Mouse (Mus musculus) bone marrow, adult 2 months (tissue): ENCODE measurements around the gene Cryba4. TPM values are rescaled to one million over a fixed set of nuclear protein-coding genes. Genes with fewer than 3 reads are reported as not detected.
A peak's percentile ranks its signal among the peaks of the same experiment; 100 is the strongest.

Experiments
- H3K27ac ChIP-seq: fragments of 200-500 bp; 2 replicates; pipeline ENCODE4 v1.5.1; 2012; ENCODE audit warnings: low read depth, mild to moderate bottlenecking, control low read depth, inconsistent platforms, low read length; ENCODE audit not compliant: control insufficient read depth, poor library complexity, insufficient read depth
- H3K4me1 ChIP-seq: fragments of 200-500 bp; 2 replicates; pipeline ENCODE4 v1.6.1; 2011; ENCODE audit warnings: low read length; ENCODE audit not compliant: control insufficient read depth, insufficient read depth
- H3K4me3 ChIP-seq: fragments of 200-500 bp; replicated peaks from 2 replicates; pipeline ENCODE3; 2011; ENCODE audit warnings: mild to moderate bottlenecking, low read depth, low read length, control low read depth; ENCODE audit not compliant: control insufficient read depth
- CTCF ChIP-seq: fragments of 200-500 bp; IDR thresholded peaks from 2 replicates; pipeline ENCODE4 v1.5.1; 2011; ENCODE audit warnings: low read length, control low read depth; ENCODE audit not compliant: control insufficient read depth, insufficient read depth
- POLR2A ChIP-seq: fragments of 200-500 bp; IDR thresholded peaks from 2 replicates; pipeline ENCODE4 v1.6.1; 2011; ENCODE audit warnings: low read depth, mild to moderate bottlenecking, control low read depth, low read length, borderline replicate concordance; ENCODE audit not compliant: control insufficient read depth
- WGBS: fragments of 180-500 bp; shearing (Covaris S2); methylation state at CpG from one replicate; pipeline ENCODE4 v1.1.7; 2018; 5-methylcytosine and 5-hydroxymethylcytosine counted together
- polyA plus RNA-seq: library from polyadenylated mRNA; stranded (reverse); fragments of >200 nt; gene quantifications from 2 replicates; pipeline ENCODE4 v1.2.4, GENCODE M21; 2011; ENCODE audit warnings: low replicate concordance; ENCODE audit not compliant: missing spikeins, insufficient read depth, insufficient read length

Cryba4 gene
- polyA plus RNA-seq, 1 experiment: 3.4 TPM

GRCm38 (mm10) chr5:112215291-112215751, 37.0 kb downstream of the Cryba4 start:
- no peaks in the 10 kb centered on the region for H3K4me1 ChIP-seq
- H3K27ac ChIP-seq: no peak overlapping the region
- 73% methylated on average over 12 of the region's 12 CpGs for WGBS
- H3K4me3 ChIP-seq: no peak overlapping the region
- no peak for TF ChIP-seq CTCF
- TF ChIP-seq POLR2A: no peak

- peak; percentile 78 for TF ChIP-seq CTCF
- TF ChIP-seq POLR2A: no peak
- Histone ChIP-seq H3K4me1 (no peaks in the 10 kb centered on the region), H3K27ac (no peak overlapping the region), H3K4me3 (no peak overlapping the region)
- under 1% methylated on average over 10 of the region's 10 CpGs for WGBS
Measured at GRCm38 (mm10) chr5:112214419-112214818, 37.9 kb downstream of the Cryba4 start.

- H3K27ac ChIP-seq: no peak overlapping the region
- TF ChIP-seq POLR2A: no peak
- TF ChIP-seq CTCF: peak; percentile 1; the same call in 1 of the 2 replicates
Measured at GRCm38 (mm10) chr5:112213331-112214240, 38.7 kb downstream of the Cryba4 start.

GRCm38 (mm10) chr5:112212711-112213264, 39.5 kb downstream of the Cryba4 start:
- H3K4me3 ChIP-seq: no peak overlapping the region
- TF ChIP-seq POLR2A: no peak
- no peaks in the 10 kb centered on the region for H3K4me1 ChIP-seq
- 81% methylated on average over 6 of the region's 6 CpGs for WGBS
- no peak overlapping the region for H3K27ac ChIP-seq

More at GRCm38 (mm10) chr5:112213331-112214240, 38.7 kb downstream of the Cryba4 start:
- no peak overlapping the region for H3K4me3 ChIP-seq
- H3K4me1 ChIP-seq: no peaks in the 10 kb centered on the region
- WGBS: 72% methylated on average over 19 of the region's 19 CpGs

DNA sequence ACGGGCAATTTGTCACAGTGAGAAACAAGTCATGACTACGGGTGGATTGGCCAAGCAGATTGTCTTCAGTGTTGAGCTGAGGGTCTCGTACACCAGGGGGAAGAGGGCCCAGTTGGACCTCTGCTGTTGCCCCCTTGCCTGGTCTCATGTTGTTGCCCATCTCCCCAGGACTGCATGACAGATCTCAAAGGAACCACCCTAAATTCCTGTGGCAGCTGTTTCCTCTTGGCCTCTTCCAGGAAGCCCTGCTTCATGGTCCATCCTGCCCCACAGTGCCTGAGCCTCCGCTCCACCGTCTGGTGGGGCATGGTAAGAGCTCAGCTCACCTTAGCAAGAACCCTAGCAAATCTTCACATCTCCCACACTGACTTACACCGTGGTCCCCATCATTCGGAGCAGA, 40.4 kb downstream of the Cryba4 start:
- H3K4me1 ChIP-seq: no peaks in the 10 kb centered on the region
- 75% methylated on average over 7 of the region's 7 CpGs for WGBS
- TF ChIP-seq POLR2A (no peak), CTCF (no peak)
- H3K4me3 ChIP-seq: no peak overlapping the region
- H3K27ac ChIP-seq: no peak overlapping the region

GRCm38 (mm10) chr5:112210104-112210503, 42.2 kb downstream of the Cryba4 start:
- WGBS: 31% methylated on average over 8 of the region's 8 CpGs
- H3K4me1 ChIP-seq: no peaks in the 10 kb centered on the region
- peak; percentile 95 for TF ChIP-seq CTCF
- TF ChIP-seq POLR2A: no peak
- no peak overlapping the region for H3K27ac ChIP-seq
- no peak overlapping the region for H3K4me3 ChIP-seq

DNA sequence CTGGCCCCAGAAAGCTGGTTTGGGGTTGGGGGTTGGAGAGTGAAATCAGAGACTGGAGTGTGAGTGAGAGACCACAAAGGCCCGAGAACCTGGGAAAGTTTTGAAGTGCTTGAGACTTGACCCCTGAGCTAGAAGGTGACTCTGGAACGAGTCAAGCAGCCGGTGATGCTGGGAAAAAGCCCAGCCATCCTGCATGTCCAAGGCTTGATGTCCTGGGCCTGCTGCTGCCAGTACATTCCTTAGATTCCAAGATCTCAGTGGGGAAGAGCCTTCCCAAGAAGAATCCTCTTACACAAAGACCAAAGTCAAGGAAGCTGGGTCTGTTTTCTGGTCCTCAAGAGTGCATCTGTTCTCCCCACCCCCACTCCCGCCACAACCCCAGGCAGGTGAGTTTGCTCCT, 44.0 kb downstream of the Cryba4 start:
- TF ChIP-seq POLR2A (no peak), CTCF (no peak)
- H3K4me3 ChIP-seq: no peak overlapping the region
- H3K4me1 ChIP-seq: no peaks in the 10 kb centered on the region
- 70% methylated on average over 4 of the region's 4 CpGs for WGBS
- no peak overlapping the region for H3K27ac ChIP-seq

- Histone ChIP-seq H3K27ac (no peak overlapping the region), H3K4me1 (no peaks in the 10 kb centered on the region), H3K4me3 (no peak overlapping the region)
- 51% methylated on average over 16 of the region's 16 CpGs for WGBS
- no peak for TF ChIP-seq CTCF
- TF ChIP-seq POLR2A: no peak
Measured at GRCm38 (mm10) chr5:112206543-112207255, 45.6 kb downstream of the Cryba4 start.
